Mouse (Mus musculus): ENCODE results near the gene Sumo1.

Gene Sumo1

GRCm38 (mm10) chr1:59594586-59595266 is 75.9 kb downstream of the Sumo1 start:
- no peak for DNase-seq (ENCODE audit: low spot score in 2 of 2)

DNA sequence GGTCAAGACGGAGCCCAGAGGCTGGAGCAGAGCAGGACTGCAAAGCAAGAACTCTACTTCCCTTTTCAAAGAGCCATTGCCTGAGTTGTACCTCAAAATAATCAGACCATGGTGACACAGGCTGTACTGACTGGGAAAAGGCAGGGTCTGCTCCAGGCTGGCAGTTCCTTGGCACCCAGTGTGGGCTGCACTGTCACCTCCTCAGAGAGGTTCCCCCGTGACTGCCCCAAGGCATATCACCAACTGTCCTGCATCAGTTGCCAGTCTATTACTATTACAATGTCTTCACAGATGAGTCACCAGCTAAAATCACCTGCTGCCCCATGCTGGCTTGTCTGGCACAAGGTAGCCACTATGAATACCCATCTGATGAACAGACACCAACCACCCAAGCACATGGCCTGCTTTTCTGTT is 77.0 kb downstream of the Sumo1 start:
- no peak for DNase-seq (ENCODE audit: low spot score in 2 of 2)

DNA sequence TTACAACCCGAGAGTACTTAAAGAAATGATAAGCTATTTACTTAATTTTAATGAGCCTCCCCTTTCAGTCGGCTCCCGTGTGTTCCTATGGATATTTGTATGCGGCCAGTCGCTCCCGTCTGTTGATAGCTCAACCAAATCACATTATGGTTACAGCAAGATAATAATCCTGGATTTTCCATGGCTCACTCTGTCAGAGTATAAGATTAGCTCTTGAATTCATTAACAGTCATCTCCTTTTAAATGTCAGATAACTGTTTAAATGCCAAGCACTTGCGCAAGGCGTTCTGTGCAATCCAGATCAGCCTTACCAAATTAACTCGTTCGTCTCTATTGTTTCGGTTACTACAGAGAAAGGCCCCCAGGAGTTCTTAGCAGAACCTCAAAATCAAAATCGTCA is 77.8 kb downstream of the Sumo1 start:
- no peak for DNase-seq (ENCODE audit: low spot score in 2 of 2)

GRCm38 (mm10) chr1:59592359-59592758 is 78.3 kb downstream of the Sumo1 start:
- peak in 1 of 2 experiments; percentile 37 for DNase-seq (ENCODE audit: low spot score in 2 of 2)

GRCm38 (mm10) chr1:59589271-59589670 is 81.4 kb downstream of the Sumo1 start:
- no peak for DNase-seq (ENCODE audit: low spot score in 2 of 2)

- DNase-seq (ENCODE audit: low spot score in 2 of 2), result peak in 1 of 2 experiments; percentile 37
These were observed 85.8 kb downstream of the Sumo1 start for GRCm38 (mm10) chr1:59584656-59585410.

DNA sequence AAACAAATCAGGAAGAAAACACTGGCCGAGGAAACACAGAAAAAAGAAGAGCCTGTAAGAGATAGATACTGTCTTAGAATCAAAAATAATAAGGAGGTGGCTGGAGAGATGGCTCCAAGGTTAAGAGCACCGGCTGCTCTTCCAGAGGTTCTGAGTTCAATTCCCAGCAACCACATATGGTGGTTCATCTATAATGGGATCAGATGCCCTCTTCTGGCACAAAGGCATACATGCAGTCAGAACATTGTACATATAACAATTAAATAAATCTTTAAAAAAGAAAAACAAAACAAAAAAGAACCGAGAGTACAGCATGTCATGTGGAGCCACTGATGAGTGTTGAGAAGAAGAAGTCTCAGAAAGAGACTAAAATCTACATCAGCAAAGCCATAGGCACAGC is 89.8 kb downstream of the Sumo1 start:
- DNase-seq (ENCODE audit: low spot score in 2 of 2), result no peak

- DNase-seq (ENCODE audit: low spot score in 2 of 2), result no peak
These were observed 90.4 kb downstream of the Sumo1 start for GRCm38 (mm10) chr1:59580131-59580751.

DNA sequence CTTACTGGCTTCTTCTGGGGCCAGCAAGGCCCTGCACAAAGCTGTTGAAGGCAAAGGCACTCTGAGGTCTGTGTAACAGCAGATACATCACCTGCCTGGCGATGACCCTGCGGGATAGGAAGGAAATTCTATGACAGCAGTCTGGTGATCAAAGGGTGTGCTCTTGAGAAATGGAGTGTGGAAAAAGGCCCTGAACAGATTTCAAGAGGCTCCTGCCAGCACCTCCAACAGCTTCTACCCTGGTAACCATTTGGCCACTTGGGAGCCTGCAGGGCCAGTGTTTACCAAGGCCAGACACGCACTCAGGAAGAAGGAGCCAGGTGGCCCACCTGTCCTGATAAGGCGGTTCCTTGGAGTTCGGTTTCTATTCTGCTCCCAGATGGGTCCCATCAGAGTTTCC is 91.3 kb downstream of the Sumo1 start:
- DNase-seq (ENCODE audit: low spot score in 2 of 2), result no peak

- DNase-seq (ENCODE audit: low spot score in 2 of 2), result no peak
These were observed 91.9 kb downstream of the Sumo1 start for GRCm38 (mm10) chr1:59578770-59579169.

DNA sequence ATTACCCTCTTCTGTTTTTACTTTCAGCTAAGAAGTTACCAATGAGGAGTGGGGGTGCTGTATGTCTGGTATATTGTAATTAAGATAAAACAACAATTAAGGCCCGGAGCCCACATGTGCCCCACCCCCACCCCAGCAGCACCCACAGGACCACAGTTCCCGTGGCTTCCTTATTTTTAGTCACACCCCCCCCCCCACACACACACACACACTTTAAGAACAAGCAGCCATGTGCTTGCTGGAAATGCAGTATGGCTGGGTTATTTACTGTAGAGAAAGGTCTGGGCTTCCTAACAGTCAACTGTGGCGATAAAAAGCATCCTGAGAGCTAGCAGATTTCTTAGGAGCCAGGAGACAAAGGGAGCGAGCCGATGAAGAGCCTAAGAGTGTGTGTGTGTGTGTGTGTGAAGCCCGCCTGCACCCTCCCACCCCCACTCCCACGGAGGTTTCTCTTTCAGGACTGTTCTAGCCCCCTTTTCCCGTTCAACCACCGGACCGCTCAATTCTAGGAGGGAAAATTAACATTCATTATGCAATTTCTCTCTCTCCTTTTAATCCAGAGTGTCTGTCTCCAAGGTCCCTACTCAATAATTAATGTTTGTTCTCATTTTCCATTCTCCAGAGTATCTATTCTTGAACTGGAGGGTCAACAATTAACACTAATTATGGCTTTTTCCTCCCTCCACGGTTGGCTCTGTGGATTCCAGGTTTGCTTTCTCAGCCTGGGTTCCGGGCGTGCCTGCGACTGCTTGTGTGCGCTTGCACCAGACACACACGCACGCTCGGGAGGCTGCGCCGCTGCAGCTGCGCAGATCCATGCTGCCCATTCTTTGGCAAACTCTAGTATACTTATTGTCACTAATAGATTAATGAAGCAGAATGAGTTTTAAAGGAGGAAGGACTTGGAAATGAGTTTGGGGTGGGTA is 96.1 kb downstream of the Sumo1 start:
- peak in 1 of 2 experiments; percentile 19 for DNase-seq (ENCODE audit: low spot score in 2 of 2)

DNA sequence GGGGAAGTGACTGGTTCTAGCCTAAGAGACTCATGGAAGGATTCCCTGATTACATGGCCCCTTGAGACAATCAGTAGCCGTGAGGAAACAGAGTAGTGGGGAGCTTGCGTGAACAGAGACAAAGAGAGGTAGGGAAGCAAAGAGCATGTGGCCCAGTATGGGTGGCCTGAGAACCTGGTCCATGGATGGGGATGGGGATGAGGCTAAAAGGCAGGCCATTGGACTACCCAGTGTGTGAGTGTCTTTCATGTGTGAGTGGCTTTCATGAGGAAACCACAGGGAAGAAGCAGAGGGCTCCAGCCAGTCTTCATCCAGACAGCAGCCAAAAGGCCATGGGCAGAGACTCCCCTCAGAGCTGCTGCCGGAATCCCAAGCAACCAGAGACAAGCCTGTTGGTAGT is 96.8 kb downstream of the Sumo1 start:
- no peak for DNase-seq (ENCODE audit: low spot score in 2 of 2)

DNA sequence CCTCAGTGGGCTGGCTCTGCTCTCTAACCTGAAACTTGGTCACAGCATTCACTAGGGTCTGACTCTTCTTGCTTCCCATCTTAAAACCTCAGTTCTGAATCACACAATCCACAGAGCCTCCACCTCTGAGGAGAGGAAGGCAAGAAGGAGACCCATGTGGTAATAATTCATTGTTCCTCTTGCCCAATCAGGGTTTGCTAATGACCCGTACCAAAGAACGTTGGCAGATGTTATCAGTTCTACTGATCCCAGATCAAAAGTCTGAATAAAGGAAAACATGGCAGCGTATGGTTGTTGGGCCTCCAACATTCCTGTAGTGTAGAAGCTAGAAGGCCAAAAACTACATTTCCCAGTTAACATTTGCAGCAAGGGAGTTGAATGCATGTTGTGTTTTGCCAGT is 99.1 kb downstream of the Sumo1 start:
- DNase-seq (ENCODE audit: low spot score in 2 of 2), result no peak

- no peak for DNase-seq (ENCODE audit: low spot score in 2 of 2)
These were observed 99.9 kb downstream of the Sumo1 start for GRCm38 (mm10) chr1:59570767-59571166.

DNA sequence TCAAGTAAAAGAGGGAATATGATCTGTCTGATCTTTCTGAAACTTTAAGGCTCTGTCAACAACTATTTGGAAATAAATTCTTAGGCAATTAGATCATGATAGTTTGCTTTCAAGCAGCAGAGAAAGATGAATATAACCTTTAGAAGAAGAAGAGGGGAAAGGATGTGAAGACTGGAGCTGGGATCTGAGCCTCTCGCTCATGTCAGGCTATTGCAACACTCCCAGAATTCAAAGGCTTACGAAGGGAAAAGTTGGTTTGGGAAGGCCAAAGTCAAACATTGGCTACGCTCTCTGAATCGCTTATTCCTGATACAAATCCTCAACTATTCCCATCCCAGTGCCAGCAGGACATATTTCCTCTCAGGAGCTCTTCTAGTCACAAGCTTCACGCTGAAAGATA is 101.3 kb downstream of the Sumo1 start:
- DNase-seq (ENCODE audit: low spot score in 2 of 2), result no peak

DNA sequence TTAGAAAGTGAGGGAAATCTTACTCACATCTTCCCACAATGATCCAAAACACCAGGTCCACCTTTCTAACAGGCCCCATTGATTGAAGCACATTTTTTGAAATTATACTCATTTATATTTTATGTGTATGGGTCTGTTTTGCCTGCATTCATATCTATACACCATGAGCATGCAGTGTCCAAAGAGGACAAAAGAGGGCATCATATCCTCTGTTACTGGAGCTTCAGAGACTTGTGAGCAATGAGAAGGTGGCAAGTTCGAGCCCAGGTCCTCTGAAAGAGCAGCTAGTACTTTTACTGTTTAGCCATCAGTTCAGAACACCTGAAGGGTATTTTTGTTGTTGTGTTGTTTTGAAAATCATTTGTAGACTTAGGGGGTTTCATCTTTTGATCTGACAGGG is 102.4 kb downstream of the Sumo1 start:
- DNase-seq (ENCODE audit: low spot score in 2 of 2), result no peak

GRCm38 (mm10) chr1:59567521-59567920 is 103.1 kb downstream of the Sumo1 start:
- no peak for DNase-seq (ENCODE audit: low spot score in 2 of 2)

DNA sequence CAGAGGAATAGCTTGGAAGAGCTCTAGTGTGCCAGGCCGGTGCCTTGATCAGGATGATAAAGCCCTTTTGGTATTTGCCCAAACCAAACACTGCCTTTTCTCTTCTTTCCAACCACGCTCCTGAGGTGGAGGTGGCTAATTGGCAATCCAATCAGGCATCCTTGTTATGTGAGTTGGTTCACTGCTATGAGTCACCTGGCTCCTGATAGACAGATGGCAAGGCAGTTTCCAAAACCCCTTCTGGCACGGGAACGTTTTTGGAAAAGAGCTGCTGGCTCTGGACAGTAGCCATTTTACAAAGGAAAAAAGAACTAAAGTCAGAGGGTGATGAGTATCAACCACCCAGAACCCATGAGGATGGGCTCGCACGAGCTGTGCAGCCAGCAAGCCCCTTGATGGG is 103.7 kb downstream of the Sumo1 start:
- peak in 1 of 2 experiments; percentile 48 for DNase-seq (ENCODE audit: low spot score in 2 of 2)

DNA sequence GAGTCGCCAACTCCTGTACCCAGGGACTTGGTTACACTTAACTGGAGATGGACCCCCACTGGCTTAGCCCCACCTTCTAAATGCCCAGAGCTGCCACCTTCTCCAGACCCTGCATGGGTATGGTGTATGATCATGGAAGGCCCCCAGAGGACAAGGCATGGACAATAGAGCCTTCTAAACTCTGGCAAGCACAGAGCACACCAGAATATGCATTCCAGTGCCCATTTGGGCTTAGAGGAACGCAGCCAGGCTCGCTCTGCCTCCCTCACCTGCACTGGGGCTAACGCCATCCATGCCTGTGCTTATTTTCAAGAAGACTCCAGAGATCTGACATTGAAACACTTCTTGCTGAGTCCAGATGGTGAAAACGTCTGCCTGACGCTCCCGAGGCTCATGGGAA is 104.4 kb downstream of the Sumo1 start:
- no peak for DNase-seq (ENCODE audit: low spot score in 2 of 2)

GRCm38 (mm10) chr1:59565804-59566203 is 104.8 kb downstream of the Sumo1 start:
- no peak for DNase-seq (ENCODE audit: low spot score in 2 of 2)

GRCm38 (mm10) chr1:59563581-59563980 is 107.1 kb downstream of the Sumo1 start:
- no peak for DNase-seq (ENCODE audit: low spot score in 2 of 2)

- no peak for DNase-seq (ENCODE audit: low spot score in 2 of 2)
These were observed 116.9 kb downstream of the Sumo1 start for GRCm38 (mm10) chr1:59553708-59554107.
